Mouse (Mus musculus): ENCODE data around the gene Gm10778. TPM values are rescaled to one million over a fixed set of nuclear protein-coding genes. Genes with fewer than 3 reads are reported as not detected.

Gene Gm10778
- polyA plus RNA-seq, 1 experiment, result 3.0 TPM

Other genes starting within 250 kb of the Gm10778 start
- 28.4 and 67.0 TPM in 2 replicates for gene Nfic, start 193.4 kb upstream of the Gm10778 start, polyA plus RNA-seq (2012; rRNA removed)
- gene Celf5, start 166.3 kb upstream of the Gm10778 start, polyA plus RNA-seq (2012; rRNA removed), result 0.44 and 0.49 TPM in 2 replicates
- 79.9 and 89.6 TPM in 2 replicates for gene Ncln, start 152.7 kb upstream of the Gm10778 start, polyA plus RNA-seq (2012; rRNA removed)
- gene S1pr4, start 148.9 kb upstream of the Gm10778 start, polyA plus RNA-seq (2012; rRNA removed), result 2.2 and 2.3 TPM in 2 replicates
- gene Gna15, start 124.8 kb upstream of the Gm10778 start, polyA plus RNA-seq (2012; rRNA removed), result 16.1 and 16.2 TPM in 2 replicates
- gene Gna11, start 103.9 kb upstream of the Gm10778 start, polyA plus RNA-seq (2012; rRNA removed), result 84.0 and 88.5 TPM in 2 replicates
- 385 and 562 TPM in 2 replicates for gene Aes, start 89.6 kb upstream of the Gm10778 start, polyA plus RNA-seq (2012; rRNA removed)
- gene Tle2, start 74.5 kb upstream of the Gm10778 start, polyA plus RNA-seq (2012; rRNA removed), result 67.4 and 93.4 TPM in 2 replicates
- 38.1 and 47.5 TPM in 2 replicates for gene Tle6, start 48.0 kb upstream of the Gm10778 start, polyA plus RNA-seq (2012; rRNA removed)
- 2.2 and 2.3 TPM in 2 replicates for gene BC025920, start 42.8 kb upstream of the Gm10778 start, polyA plus RNA-seq (2012; rRNA removed)
- gene Sirt6, start 21.3 kb upstream of the Gm10778 start, polyA plus RNA-seq (2012; rRNA removed), result 21.3 and 21.5 TPM in 2 replicates
- 31.0 and 37.3 TPM in 2 replicates for gene Ankrd24, start 20.5 kb upstream of the Gm10778 start, polyA plus RNA-seq (2012; rRNA removed)
- gene Zfp433, start 55.8 kb downstream of the Gm10778 start, polyA plus RNA-seq (2012; rRNA removed), result 5.4 and 5.9 TPM in 2 replicates
- gene Gm3055, start 122.1 kb downstream of the Gm10778 start, polyA plus RNA-seq (2012; rRNA removed), result 3.7 and 3.8 TPM in 2 replicates
- gene Gm4767, start 163.1 kb downstream of the Gm10778 start, polyA plus RNA-seq (2012; rRNA removed), result 1.0 and 1.1 TPM in 2 replicates
- 5.6 and 6.8 TPM in 2 replicates for gene Gm32687, start 214.9 kb downstream of the Gm10778 start, polyA plus RNA-seq (2012; rRNA removed)